Mouse (Mus musculus) heart, postnatal 14 days (tissue): ENCODE data around the gene Hepacam. TPM values are rescaled to one million over a fixed set of nuclear protein-coding genes. Genes with fewer than 3 reads are reported as not detected.
A peak's percentile ranks its signal among the peaks of the same experiment; 100 is the strongest.

ENCODE experiments used
- DNase-seq, 2 experiments: peaks; one replicate each; pipeline ENCODE4 v3.0.0; 2021 to 2022
- intact Hi-C: fragments of 180-260 bp; cut with DNase I; formaldehyde crosslinking; loops from one replicate; pipeline ENCODE4 v1.15.1; 2025
- total RNA-seq, 2 experiments: library from RNA; stranded (reverse); gene quantifications; 2 replicates each; pipeline ENCODE4 v1.2.3; 2021

The Hepacam gene
- total RNA-seq, 2 experiments from 2014 or later, result 0.07 TPM; not detected in 1

GRCm38 (mm10) chr9:37432026-37432666 lies 65.0 kb downstream of the Hepacam start:
- intact Hi-C loops, result loop anchor here (5.0 to 10.0 kb wide), 2 partner anchors 205 to 503 kb away; no protein-coding TSS in a partner anchor

GRCm38 (mm10) chr9:37432720-37433421 lies 65.7 kb downstream of the Hepacam start, which contains the start of gene Robo3:
Gene Robo3, minus strand, starts transcription at chr9:37433246.
- no peak for DNase-seq

More at GRCm38 (mm10) chr9:37432026-37432666, 65.0 kb downstream of the Hepacam start:
- DNase-seq, result peak; percentile 47 to 70

GRCm38 (mm10) chr9:37433823-37434560 lies 66.8 kb downstream of the Hepacam start:
- intact Hi-C loops, result loop anchor here (5.0 to 10.0 kb wide), 2 partner anchors 203 to 501 kb away; no protein-coding TSS in a partner anchor

More at GRCm38 (mm10) chr9:37432720-37433421, 65.7 kb downstream of the Hepacam start, which contains the start of gene Robo3:
- intact Hi-C loops, result loop anchor here (5.0 to 10.0 kb wide), 2 partner anchors 204 to 502 kb away; no protein-coding TSS in a partner anchor

GRCm38 (mm10) chr9:37434932-37435331 lies 67.8 kb downstream of the Hepacam start:
- no peak for DNase-seq
- intact Hi-C loops, result loop anchor here (5.0 to 10.0 kb wide), 2 partner anchors 202 to 500 kb away; no protein-coding TSS in a partner anchor

More at GRCm38 (mm10) chr9:37433823-37434560, 66.8 kb downstream of the Hepacam start:
- no peak for DNase-seq

- no peak for DNase-seq
- intact Hi-C loops, result loop anchor here (10.0 kb wide), 1 partner anchor 499 kb away; no protein-coding TSS in a partner anchor
Measured at GRCm38 (mm10) chr9:37435616-37436015, 68.5 kb downstream of the Hepacam start.

Other genes starting within 250 kb of the Hepacam start
- 1 to 10 TPM; 3.7 to 6.0 TPM for gene Pknox2, start 219.9 kb upstream of the Hepacam start, total RNA-seq
- gene Tmem218, start 159.1 kb upstream of the Hepacam start, total RNA-seq, result 1 to 10 TPM; 6.4 to 6.5 TPM
- 1 to 10 TPM; 3.0 to 3.1 TPM for gene Slc37a2, start 111.6 kb upstream of the Hepacam start, total RNA-seq
- gene Ccdc15, start 18.9 kb upstream of the Hepacam start, total RNA-seq, result 1 to 10 TPM; 2.1 to 2.2 TPM
- gene Robo4, start 34.5 kb downstream of the Hepacam start, total RNA-seq, result 10 to 100 TPM; 41.0 to 44.1 TPM
- not detected for gene Robo3, start 65.9 kb downstream of the Hepacam start, total RNA-seq
- 10 to 100 TPM; 10.5 to 11.3 TPM for gene Msantd2, start 122.0 kb downstream of the Hepacam start, total RNA-seq
- gene Esam, start 160.7 kb downstream of the Hepacam start, total RNA-seq, result 100 to 1,000 TPM; 112 to 121 TPM
- 10 to 100 TPM in 1 of 2 experiments, 1 to 10 TPM in 1; 7.9 to 11.3 TPM for gene Vsig2, start 171.9 kb downstream of the Hepacam start, total RNA-seq
- gene Nrgn, start 185.6 kb downstream of the Hepacam start, total RNA-seq, result 1 to 10 TPM; 2.4 to 3.9 TPM
- gene Siae, start 188.3 kb downstream of the Hepacam start, total RNA-seq, result 1 to 10 TPM; 7.8 to 9.1 TPM
- gene Spa17, start 246.4 kb downstream of the Hepacam start, total RNA-seq, result 1 to 10 TPM; 2.1 to 2.9 TPM